Mouse (Mus musculus) left cerebral cortex, postnatal 25 days (tissue): ENCODE results near the gene Tomm70a. TPM values are rescaled to one million over a fixed set of nuclear protein-coding genes. Genes with fewer than 3 reads are reported as not detected.
A peak's percentile ranks its signal among the peaks of the same experiment; 100 is the strongest.
"Not testable (repeated sequence)": the region's sequence is repeated elsewhere in the genome, so short reads cannot be mapped to it uniquely, and the experiment has no call there.

Experiments
- DNase-seq, 2 experiments: peaks; one replicate each; pipeline ENCODE4 v3.0.0; 2022; ENCODE audit warnings: low spot score in 2 of 2, mixed read lengths in 1 of 2
- intact Hi-C: fragments of 180-260 bp; cut with DNase I; formaldehyde crosslinking; loops from one replicate; pipeline ENCODE4 v1.15.1; 2025
- total RNA-seq, 2 experiments: library from RNA; stranded (reverse); gene quantifications; 2 replicates each; pipeline ENCODE4 v1.2.3; 2021

The Tomm70a gene
- total RNA-seq, 2 experiments from 2014 or later: 105 to 110 TPM

DNA sequence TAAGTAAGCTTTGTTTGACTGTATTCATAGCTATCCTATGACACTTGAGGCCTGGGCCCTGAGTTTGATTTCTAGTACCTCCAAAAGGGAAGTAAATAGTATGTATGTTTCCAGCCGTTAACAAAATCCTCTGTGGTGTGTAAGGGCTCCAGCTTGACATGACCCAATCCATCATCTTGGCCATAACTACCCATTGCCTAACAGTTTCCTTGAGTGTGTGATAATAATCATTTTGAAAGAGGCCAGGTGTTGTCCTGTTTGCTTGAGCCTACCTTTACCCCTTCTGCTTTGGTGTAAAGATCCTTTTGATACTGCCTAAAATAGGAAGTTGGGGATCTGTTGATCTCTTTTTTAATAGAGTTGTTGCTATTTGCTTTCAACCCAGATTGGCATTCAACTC, 10.8 kb downstream of the Tomm70a start:
- intact Hi-C loops: no loop called here
- DNase-seq: no peak

DNA sequence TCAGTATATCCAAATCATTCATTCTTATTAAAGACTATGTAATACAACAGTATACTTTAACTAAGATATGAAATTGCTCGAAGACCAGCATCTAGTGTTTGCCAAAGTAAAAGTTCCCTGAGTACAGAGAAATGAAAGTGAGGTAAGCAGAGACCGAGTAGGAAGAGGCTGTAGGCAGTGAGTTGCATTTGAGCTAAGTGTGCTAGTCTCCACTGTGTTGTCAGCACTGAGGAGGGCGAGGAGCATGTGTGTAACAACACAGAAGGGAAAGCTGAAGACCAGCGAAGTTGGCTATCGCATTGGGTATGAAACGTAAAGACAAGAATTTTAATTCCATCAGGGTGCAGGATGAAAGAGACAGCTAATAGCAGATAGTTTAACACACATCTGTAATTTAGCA, 12.1 kb downstream of the Tomm70a start:
- intact Hi-C loops: no loop called here
- no peak for DNase-seq

DNA sequence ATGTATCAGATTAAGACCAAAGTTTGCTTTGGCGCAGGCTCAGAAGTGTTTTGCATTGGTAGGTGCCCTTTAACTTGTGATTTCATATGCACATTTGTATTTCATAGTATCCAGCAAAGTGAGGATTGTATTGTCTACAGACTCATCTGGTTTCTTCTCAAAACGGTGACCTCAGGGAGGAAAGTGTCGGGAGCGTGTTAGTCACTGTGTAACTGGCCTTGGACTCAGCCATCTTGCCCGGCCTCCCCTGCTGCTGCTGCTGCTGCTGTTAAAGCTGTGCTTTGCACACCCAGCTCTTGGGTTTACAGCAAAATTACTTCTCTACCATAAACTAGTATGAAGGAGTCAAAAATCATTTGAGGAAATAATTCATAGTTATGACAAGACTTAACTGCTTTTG, 23.2 kb downstream of the Tomm70a start:
- intact Hi-C loops: no loop called here
- no peak for DNase-seq

DNA sequence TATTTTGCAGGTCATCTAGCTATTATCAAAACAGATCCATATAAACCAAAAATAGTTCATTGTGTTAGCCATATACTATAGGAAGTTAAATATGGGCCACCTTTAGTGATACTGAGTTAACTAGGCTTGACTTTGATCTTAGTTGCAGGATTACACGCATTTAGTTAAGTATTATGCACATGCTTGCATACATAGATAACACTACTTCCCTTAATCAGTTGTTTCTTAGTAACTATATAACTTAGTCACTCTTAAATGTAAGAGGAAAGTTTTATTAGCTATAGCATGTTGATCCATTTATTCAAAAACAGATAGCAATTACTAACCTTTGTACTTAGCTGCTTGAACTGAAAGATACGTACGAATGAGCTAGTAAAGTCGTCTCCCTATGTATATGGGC, 29.9 kb downstream of the Tomm70a start:
- intact Hi-C loops: no loop called here
- no peak for DNase-seq

DNA sequence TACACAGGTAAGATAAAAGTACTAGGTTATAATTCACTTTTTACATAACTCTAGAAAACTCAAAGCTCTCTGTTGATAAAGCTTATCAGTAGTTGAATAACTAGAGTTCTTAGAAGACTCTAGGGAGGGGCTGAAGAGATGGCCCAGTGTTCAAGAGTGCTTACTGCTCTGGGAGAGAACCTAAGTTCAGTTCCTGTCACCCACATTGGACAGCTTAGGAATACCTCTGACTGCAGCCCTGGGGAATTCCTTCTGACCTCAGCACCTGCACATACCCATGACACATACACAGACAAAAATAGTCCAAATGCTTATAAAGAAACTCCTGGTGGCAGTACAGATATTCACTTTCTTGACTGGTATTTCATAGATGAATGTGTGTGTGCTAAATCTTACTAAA, 34.4 kb downstream of the Tomm70a start:
- no peak for DNase-seq
- intact Hi-C loops: no loop called here

DNA sequence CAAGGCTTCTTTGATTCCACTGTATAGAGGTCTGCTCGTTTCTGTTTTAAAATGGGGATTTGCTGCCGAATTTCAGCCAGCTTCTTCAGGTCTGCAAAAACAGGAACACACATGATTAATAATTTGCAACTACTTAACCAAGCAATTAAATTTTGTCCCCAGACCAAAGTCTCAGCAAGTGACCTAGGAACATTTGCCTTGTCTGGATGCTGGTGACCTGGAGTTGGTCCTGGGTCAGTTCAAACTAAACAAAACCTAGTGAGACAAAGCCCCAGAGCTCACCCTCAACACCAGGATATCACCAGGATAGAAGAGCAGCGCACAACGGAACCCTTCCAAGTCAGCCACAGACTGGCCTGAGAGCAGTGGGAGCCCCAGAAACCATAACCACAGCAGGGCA, 35.6 kb downstream of the Tomm70a start:
- intact Hi-C loops: no loop called here
- DNase-seq: no peak

DNA sequence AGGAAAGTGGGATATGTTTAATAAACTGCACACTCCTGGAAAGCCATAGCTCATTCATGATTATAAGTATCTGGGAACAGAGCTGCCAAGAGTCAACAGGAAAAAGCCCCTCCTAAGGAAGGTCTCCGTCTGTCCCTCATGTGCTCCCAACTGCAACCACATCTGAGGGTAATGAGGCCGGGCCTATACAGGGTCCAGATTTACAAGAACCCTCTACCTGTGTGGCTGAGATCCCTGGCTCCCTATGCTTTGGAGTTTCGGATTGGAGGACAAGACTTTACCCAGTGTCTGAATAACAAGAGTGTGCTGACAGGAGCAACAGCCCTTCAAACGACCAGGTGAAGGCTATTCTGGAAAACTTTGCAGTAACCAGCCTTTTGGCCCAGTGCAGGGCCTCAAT, 36.2 kb downstream of the Tomm70a start:
- intact Hi-C loops: no loop called here
- no peak for DNase-seq

DNA sequence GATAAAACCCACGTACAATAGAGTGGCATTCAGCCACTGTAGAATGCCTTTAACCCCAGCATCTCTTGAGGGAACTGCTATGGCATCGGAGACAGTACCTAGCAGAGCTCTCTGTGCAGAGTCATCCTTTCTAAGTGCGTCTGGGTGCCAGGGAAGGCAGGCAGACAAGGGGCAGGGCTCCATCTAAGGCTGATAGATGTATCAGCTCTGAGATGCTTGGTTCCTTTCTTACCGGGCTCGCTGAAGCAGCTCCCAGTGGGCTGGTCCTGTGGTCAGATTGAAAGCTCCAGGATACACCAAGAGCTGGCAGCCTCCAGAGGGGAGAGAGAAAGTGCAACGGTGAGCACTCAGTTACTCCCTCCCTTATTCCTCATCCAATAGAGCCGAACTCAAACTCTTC, 38.3 kb downstream of the Tomm70a start:
- no peak for DNase-seq
- intact Hi-C loops: loop anchor here (10.0 kb wide), 1 partner anchor 435 kb away; no protein-coding TSS in a partner anchor

DNA sequence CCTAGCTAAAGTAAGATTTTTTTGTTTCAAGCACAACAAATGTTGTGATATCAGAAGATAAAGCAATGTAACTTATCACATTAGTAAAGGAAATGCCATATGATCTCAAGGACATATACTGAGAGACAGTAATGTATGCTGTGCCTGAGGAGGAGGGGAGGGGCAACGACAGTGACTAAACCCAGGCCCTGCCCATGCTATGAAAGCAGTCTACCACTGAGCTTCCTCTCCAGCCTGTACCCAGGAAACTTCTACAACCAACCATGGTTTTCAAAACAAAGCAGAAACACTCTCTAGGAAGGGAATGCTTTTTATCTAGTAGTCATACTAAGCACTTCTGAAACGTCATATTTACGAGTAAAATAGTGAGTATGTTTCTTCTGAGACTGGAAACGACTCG, 41.3 kb downstream of the Tomm70a start:
- intact Hi-C loops: loop anchor here (10.0 kb wide), 1 partner anchor 432 kb away; no protein-coding TSS in a partner anchor
- no peak for DNase-seq

DNA sequence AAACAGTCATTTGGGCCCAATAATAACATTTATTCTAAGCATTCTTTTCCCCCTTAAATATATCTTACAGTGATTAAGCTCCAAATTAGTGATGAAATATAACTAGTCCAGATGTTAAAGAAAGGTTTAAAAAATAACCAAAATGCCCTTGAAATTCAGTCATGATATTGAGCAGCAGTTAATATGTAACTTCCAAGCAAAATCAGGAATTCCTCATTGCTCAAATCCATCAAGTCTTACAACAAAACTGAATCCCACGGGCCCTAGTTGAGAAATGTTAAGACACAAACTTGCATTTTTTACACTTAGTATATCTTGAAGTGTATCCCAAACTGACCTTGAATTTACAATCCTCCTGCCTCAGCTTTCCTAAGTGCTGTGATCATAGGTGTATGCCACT, 42.2 kb downstream of the Tomm70a start:
- intact Hi-C loops: loop anchor here (10.0 kb wide), 1 partner anchor 431 kb away; no protein-coding TSS in a partner anchor
- no peak for DNase-seq

DNA sequence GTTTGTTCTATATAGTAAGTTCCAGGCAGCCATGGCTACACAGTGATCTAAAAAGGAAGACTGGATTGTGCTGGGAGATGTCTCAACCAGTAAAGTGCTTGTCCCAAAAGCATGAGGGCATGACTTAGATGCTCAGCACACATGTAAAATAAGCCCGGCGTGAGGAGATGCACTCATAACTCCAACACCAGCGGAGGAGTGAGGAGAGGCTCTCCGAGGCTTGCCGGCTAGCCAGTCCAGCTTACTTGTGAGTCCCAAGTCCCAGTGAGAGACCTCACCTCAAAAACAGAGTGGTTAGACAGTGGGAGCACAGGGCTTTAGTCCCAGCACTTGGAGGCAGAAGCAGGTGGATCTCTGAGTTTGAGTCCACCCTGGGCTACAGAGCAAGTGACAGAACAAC, 43.7 kb downstream of the Tomm70a start:
- DNase-seq: no peak
- intact Hi-C loops: loop anchor here (5.0 to 10.0 kb wide), 2 partner anchors 43 to 430 kb away; partner anchors contain the start of gene Tomm70a

DNA sequence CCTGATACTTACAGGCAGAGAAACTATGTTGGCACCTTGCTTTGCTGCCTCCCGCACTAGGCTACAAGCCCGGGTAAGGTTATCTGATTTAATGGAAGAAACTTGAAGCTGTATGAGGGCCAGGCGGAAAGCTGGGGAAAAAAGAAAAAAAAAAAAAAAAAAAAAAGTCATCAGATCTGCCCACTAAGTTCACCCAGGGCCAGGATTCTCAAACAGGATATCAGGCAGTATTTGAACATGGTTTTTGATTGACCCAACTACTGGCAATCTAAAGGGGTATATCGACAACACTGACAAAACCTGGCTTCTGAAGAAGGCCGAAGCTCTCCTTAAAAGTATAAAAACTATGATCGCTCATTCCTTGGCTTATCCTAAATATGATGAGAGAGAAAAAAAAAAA, 44.6 kb downstream of the Tomm70a start:
- no peak for DNase-seq
- intact Hi-C loops: loop anchor here (5.0 to 10.0 kb wide), 2 partner anchors 44 to 429 kb away; partner anchors contain the start of gene Tomm70a

DNA sequence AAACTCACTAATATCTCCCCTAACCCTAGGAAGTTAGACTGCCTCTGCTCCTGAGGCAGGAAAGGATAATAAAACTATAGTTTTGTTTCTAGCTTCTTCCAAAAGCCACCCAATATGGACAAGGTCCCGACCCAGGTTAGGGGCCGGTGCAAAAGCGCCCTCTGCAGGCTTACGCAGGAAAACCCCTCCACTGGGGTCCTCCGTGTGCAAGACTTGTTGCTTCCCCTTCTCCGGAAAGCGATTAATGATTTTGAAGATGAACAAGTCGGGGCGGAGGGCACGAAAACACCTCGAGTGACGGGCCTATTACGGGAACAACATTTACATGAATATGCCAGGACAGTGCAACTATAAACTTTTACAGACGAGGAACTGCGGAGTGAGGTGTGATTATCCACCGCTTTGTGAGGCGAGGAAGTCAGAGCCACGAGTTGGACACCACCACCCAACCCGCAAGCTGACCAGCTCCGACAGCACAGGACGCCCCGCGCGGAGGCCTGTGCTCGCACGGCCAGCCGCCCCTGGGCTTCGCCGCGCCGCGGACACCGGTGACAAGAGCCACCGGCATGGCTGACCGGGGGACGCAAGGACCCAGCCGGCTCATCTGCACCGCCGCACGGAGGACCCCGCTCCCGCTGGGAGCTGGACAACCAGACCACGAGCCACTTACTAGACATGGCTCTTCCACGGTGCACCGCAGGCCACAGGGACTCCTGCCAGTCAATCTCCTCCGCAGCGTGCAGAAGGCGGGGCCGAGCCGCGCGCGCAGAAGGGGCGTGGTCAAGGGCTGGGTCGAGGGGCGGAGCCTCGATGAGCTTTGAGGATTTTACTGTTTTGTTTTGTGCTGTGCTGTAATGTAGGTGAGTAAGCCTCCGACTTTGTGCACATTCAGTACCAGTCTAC, 45.4 kb downstream of the Tomm70a start, which contains the start of gene Nit2:
TSS of gene Nit2 (minus strand) at position 731 of the 903 bp plus-strand sequence.
- intact Hi-C loops: loop anchor here (5.0 to 10.0 kb wide), 2 partner anchors 45 to 428 kb away; partner anchors contain the start of gene Tomm70a

DNA sequence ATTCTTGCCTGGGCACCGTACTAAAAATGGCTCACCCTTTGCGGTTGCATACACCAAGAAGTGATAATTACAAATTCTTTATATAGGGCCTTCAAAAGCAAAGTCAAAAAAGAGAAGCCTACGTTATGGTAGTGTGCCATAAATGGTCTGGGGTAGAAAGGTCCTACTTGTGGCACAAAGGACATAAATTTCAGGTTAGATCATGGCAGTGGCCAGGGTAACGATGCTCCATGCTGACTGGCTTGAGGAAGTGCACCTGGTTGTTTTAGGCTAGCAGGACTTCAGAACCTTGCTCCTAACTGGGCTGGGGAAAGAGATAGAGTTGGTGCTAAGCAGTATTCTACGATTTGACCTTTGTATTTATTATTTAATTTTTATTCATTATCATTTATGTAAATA, 46.0 kb downstream of the Tomm70a start:
- intact Hi-C loops: loop anchor here (5.0 to 10.0 kb wide), 2 partner anchors 45 to 427 kb away; partner anchors contain the start of gene Tomm70a
- no peak for DNase-seq

More for the DNA sequence above, 45.4 kb downstream of the Tomm70a start, which contains the start of gene Nit2:
- DNase-seq: peak; percentile 91 to 94

DNA sequence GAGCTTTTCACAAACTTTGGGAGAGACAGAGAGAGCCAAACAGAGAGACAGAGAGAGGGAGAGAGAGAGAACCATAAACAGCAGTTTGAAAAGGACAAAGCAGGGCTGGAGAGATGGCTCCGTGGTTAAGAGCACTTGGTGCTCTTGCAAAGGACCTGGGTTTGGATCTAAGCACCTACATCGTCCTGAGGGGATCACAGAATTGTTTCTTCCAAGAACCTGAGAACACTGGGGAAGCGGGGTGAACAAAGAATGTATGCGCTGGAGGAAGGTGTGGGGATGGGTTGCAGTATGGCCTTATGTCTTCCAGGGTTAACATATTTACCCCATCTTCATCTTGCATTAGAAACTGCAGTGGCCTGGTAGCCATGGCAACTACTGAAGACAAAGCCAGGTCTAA, 46.7 kb downstream of the Tomm70a start:
- no peak for DNase-seq
- intact Hi-C loops: loop anchor here (5.0 to 10.0 kb wide), 2 partner anchors 46 to 427 kb away; partner anchors contain the start of gene Tomm70a

DNA sequence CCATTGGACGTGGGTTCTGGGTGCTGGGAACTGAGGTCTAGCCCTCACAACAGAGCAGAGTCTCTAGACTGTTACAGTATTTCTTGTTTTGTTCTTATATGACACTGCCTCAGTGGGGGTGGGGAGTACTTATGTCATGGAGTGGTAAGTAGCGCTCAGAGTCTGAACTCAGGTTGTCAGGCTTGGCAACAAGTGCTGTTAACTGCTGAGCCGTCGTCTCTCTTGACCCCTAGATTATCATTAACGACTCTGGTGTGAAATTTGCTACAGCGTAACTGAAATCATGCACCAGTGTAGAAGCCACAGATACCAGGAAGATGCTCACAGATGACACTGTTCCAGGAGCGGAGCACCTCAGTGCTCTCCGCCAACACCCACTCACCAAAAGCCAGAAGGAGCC, 49.7 kb downstream of the Tomm70a start:
- no peak for DNase-seq
- intact Hi-C loops: no loop called here

DNA sequence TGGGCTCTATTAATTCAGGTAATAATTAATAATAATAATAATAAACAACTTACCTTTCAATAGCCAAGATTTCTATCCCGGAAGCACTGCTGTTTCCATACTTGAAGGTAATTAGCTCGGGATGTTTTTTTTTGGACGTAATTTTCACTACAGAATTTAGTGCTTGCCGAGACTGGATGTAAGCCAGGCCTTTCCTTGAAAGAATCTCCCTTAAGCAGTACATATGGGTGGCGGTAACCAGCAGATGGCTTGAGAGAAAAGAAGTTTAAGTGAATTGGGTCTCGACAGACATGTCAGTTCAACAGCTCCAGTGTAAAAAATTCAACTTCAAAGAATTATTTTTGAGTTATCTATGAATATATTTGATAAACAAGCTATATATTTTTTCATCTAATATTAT, 50.1 kb downstream of the Tomm70a start:
- DNase-seq: peak; percentile 36 to 72
- intact Hi-C loops: no loop called here

DNA sequence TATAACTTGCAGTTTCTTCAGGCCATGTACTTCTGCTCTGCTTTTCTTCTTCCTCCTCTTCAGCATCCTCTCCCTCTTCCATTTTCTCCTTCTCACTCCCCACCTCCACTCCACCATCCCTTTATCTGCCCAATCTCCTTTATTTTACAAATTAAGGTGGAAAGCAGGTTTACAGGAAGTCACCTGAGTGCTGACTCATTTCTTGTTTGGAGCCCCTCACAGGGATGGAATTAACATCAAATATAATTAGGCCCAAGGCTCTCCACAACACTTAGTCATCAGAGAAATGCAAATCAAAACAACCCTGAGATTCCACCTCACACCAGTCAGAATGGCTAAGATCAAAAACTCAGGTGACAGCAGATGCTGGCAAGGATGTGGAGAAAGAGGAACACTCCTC, 53.0 kb downstream of the Tomm70a start:
- DNase-seq, intact Hi-C loops: not testable (repeated sequence)

DNA sequence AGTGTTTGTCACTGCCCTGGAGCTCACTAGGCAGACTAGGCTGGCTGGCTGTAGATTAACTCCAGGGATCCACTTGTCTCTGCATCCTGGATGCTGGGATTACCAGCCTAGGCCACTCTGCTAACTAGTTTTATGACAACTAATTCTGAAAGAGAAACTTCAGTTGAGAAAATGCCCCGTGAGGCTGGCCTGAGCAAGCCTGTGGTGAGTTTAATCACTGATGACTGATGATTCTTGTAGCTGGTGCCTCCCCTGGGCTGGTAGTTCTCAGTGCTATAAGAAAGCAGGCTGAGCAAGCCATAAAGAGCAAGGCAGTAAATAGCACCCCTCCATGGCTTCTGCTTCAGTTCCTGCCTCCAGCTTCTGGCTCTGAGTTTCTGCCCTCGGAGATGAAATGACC, 54.2 kb downstream of the Tomm70a start:
- intact Hi-C loops: no loop called here
- no peak for DNase-seq

DNA sequence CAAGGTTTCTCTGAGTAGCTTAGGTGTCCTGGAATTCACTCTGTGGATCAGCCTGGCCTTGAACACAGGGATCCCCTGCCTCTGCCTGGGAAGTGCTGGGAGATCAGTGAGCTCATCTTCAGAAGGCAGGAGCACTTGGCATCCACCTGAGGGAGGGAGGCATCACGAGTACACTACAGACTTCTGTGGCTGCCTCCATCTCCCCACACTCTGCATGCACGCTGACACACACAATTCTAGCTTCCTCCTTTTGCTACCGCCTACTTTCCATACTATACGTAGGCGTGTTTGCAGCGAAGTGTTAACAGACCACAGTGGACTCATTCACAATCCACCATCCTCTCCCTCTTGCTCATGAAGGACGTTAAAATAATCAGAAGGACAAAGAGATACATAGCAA, 54.8 kb downstream of the Tomm70a start:
- DNase-seq: peak; percentile 52 to 93
- intact Hi-C loops: no loop called here

DNA sequence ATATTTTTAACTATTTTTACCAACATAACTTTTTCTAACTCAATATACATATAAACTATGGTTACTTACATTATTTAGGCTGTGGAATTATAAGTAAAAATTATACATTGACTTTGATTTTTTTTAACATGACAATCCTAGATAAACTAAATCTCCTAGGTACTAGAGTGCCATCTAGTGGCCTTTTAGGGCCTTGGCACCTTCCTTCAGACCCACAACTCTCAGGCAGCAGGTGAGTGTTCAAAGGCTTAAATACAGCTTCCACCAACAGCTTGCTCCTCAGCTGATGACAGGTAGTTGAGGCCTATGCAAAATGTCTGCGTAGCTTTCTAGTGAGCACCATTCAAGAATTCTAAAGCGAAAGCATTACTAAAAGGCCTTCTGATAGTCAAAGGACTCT, 55.8 kb downstream of the Tomm70a start:
- DNase-seq: peak in 1 of 2 experiments; percentile 48
- intact Hi-C loops: no loop called here
